Mouse (Mus musculus) G1E (cell line): ENCODE data around the gene Esrra.

Experiments used
- CTCF ChIP-seq: IDR thresholded peaks from 2 replicates; pipeline ENCODE4 v1.5.1; 2012; ENCODE audit warnings: low read depth, low read length, inconsistent platforms, mixed read lengths
- POLR2AphosphoS5 ChIP-seq: IDR thresholded peaks from 2 replicates; pipeline ENCODE4 v1.6.1; 2012; ENCODE audit warnings: low read depth, low read length, inconsistent platforms; ENCODE audit not compliant: insufficient replicate concordance

- no peak for TF ChIP-seq CTCF
- no peak for TF ChIP-seq POLR2AphosphoS5
These were observed 9.2 kb downstream of the Esrra start for GRCm38 (mm10) chr19:6912205-6912970.
